In genomic region chr11:98962421-98963095, GRCm38 (mm10) we compare ENCODE assay signal across 8 mouse cellular contexts. TPM values are rescaled to one million over a fixed set of nuclear protein-coding genes. Genes with fewer than 3 reads are reported as not detected.
A peak's percentile ranks its signal among the peaks of the same experiment; 100 is the strongest.
DNase-seq lines count a peak whose midpoint lies in the region; ATAC-seq and TF ChIP-seq lines count a peak whose summit lies in the region.

No protein-coding gene starts in this region.

- peaks cover 90% of the 10 kb centered on the region for H3K4me1 ChIP-seq in limb, embryonic 15.5 days
- peaks cover 25% of the 10 kb centered on the region for H3K4me1 ChIP-seq in stomach, postnatal 0 days (replicated peaks; ENCODE audit: control insufficient read depth, insufficient read depth)

- TF ChIP-seq CTCF in stomach, postnatal 0 days (IDR thresholded peaks at IDR 0.05; ENCODE audit: low read depth), result 0 out of 2 replicates have a peak, but pooled peaks have one; percentile 14

- H3K27ac ChIP-seq in limb, embryonic 15.5 days, result peak overlapping the region; percentile 88
- peak overlapping the region; percentile 93 for H3K27ac ChIP-seq in stomach, postnatal 0 days (replicated peaks)

- no peaks in the 10 kb centered on the region for H3K27me3 ChIP-seq in limb, embryonic 15.5 days
- H3K27me3 ChIP-seq in stomach, postnatal 0 days (ENCODE audit: control insufficient read depth, insufficient read depth, low read length), result no peaks in the 10 kb centered on the region

- no peaks in the 10 kb centered on the region for H3K9me3 ChIP-seq in limb, embryonic 15.5 days
- H3K9me3 ChIP-seq in stomach, postnatal 0 days (ENCODE audit: control insufficient read depth, low read length), result no peaks in the 10 kb centered on the region

- ATAC-seq in cerebellum, adult (ENCODE audit: insufficient number of reproducible peaks, low FRiP score, low TSS enrichment), result no peak
- no peak for ATAC-seq in limb, embryonic 15.5 days (ENCODE audit: insufficient number of reproducible peaks, low FRiP score, low TSS enrichment, low read depth)
- ATAC-seq in stomach, postnatal 0 days (ENCODE audit: low FRiP score, low TSS enrichment), result no peak

- DNase-seq in cerebellum, adult 11-12 months, result peak; percentile 37
- peak; percentile 38 for DNase-seq in thymus, postnatal 14 days
- DNase-seq in thymus, postnatal 25 days, result no peak
- DNase-seq in stomach, postnatal 0 days (ENCODE audit: low spot score), result peak; percentile 13
- DNase-seq in urinary bladder, postnatal 4 days (ENCODE audit: low spot score in 2 of 2), result no peak
- DNase-seq in c-Kit-positive CD71-positive TER-119-positive erythroid progenitor cells, embryonic 14.5 days (ENCODE audit: low spot score), result no peak

- H3K4me2 ChIP-seq in limb, embryonic 15.5 days, result peak overlapping the region; percentile 95
- H3K4me2 ChIP-seq in stomach, postnatal 0 days (replicated peaks; ENCODE audit: low read depth), result peak overlapping the region; percentile 99

- TF ChIP-seq EP300 in stomach, postnatal 0 days (optimal IDR thresholded peaks at IDR 0.05), result no peak

- H3K9ac ChIP-seq in limb, embryonic 15.5 days, result 0 out of 2 replicates have a peak overlapping the region, but pooled peaks have one; percentile 5
- peak overlapping the region; percentile 66 for H3K9ac ChIP-seq in stomach, postnatal 0 days (ENCODE audit: low read length)

- 19% methylated on average over 12 of the region's 12 CpGs for WGBS in limb, embryonic 15.5 days
- WGBS in stomach, postnatal 0 days, result 21% methylated on average over 12 of the region's 12 CpGs

- peak overlapping the region; percentile 69 for H3K4me3 ChIP-seq in limb, embryonic 15.5 days
- peak overlapping the region; percentile 70 for H3K4me3 ChIP-seq in stomach, postnatal 0 days (ENCODE audit: low read depth, low read length)

- H3K36me3 ChIP-seq in limb, embryonic 15.5 days, result peaks cover 13% of the 10 kb centered on the region
- H3K36me3 ChIP-seq in stomach, postnatal 0 days (ENCODE audit: control insufficient read depth, insufficient read depth, low read length), result peaks cover 4% of the 10 kb centered on the region; the same call in 1 of the 2 replicates

RNA-seq across cellular contexts. Expression of gene Gjd3, which starts 20.3 kb away (rescaled TPM):
- polyA plus RNA-seq in limb, embryonic 15.5 days (2015; fragmentation: Nextera tagmentation; extraction: Ambion mirVana), result 0.49 and 0.86 TPM in 2 replicates
- polyA plus RNA-seq in stomach, postnatal 0 days (2015; fragmentation: Nextera tagmentation; extraction: Ambion mirVana), result 1.9 and 2.1 TPM in 2 replicates

RNA-seq across cellular contexts. Expression of gene Rara, which starts 34.9 kb away (rescaled TPM):
- 43.9 and 51.7 TPM in 2 replicates for polyA plus RNA-seq in limb, embryonic 15.5 days (2015; fragmentation: Nextera tagmentation; extraction: Ambion mirVana)
- polyA plus RNA-seq in stomach, postnatal 0 days (2015; fragmentation: Nextera tagmentation; extraction: Ambion mirVana), result 20.1 and 25.9 TPM in 2 replicates

RNA-seq across cellular contexts. Expression of gene Cdc6, which starts 55.0 kb away (rescaled TPM):
- 23.2 and 24.1 TPM in 2 replicates for polyA plus RNA-seq in limb, embryonic 15.5 days (2015; fragmentation: Nextera tagmentation; extraction: Ambion mirVana)
- 6.6 and 7.0 TPM in 2 replicates for polyA plus RNA-seq in stomach, postnatal 0 days (2015; fragmentation: Nextera tagmentation; extraction: Ambion mirVana)

Comparison
In these comparisons a context has a peak if more than half of its experiments do, and no peak if none do; other contexts are left out.
1. DNase-seq: peak in cerebellum, adult 11-12 months (single experiment), thymus, postnatal 14 days (single experiment) and stomach, postnatal 0 days (single experiment); none in thymus, postnatal 25 days (single experiment), urinary bladder, postnatal 4 days (0 of 2) and c-Kit-positive CD71-positive TER-119-positive erythroid progenitor cells, embryonic 14.5 days (single experiment).